Mouse (Mus musculus) urinary bladder, postnatal 36 days (tissue): ENCODE data around the gene Fyn.

Source experiments
- DNase-seq, 2 experiments: peaks; one replicate each; pipeline ENCODE4 v3.0.0; 2022; ENCODE audit warnings: low spot score in 2 of 2, mixed read lengths in 1 of 2

Gene Fyn

DNA sequence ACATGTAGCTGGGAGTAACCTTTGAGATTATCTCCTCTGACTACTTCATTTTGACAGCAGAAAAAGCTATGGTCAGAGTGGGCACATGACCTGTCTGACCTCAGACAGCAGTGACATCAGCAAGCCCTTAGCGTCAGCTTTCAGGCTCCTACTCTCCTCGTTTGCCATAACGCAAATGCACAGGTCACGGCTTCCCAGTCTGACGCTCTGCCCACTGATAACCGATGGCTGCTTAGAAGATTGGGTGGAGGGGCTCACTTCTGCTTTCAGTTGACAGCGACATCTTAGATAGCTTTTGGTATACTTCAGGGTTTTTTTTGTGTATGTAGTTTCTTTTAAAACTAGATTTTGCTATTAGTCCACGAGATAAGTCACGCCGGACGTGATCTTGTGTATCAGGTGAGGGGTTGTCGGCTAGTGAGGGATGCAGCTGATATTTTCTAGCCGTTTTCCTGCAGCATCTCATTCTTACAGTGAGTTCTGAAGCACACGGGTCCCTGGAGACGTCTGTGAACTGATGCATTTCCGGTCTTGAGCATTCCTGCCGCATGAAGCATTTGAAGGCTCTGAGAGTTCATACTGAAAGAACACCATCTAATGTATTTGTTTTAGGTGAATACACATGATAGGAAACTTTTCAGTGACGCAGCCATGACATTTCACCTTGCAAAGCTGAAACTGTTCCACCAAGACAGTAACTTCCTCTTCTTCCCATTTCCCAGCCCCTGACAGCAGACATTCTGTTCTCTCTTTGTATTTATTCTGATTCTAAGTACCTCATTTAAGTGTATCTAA is 44.4 kb downstream of the Fyn start:
- no peak for DNase-seq

- DNase-seq: no peak
These were observed 45.4 kb downstream of the Fyn start for GRCm38 (mm10) chr10:39414068-39414467.

DNA sequence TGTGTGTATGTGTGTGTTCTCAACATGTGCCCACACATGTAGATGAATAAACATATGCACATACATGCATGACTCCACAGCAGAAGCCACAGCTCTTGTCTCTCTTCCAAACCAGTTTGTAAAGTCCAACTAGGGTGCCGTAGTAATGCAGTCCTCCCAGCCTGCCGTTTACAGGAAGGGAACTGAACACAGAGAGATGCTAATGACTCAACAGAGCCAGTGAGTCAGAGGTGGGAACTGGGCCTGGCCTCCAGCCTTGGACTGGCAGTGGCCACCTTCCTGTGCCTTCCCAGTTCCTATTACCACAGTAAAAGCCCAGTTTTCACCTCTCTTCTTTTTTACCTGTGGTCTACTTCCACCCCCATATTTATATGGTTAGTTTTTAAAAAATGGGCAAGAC is 46.9 kb downstream of the Fyn start:
- DNase-seq: peak; percentile 21 to 50

DNA sequence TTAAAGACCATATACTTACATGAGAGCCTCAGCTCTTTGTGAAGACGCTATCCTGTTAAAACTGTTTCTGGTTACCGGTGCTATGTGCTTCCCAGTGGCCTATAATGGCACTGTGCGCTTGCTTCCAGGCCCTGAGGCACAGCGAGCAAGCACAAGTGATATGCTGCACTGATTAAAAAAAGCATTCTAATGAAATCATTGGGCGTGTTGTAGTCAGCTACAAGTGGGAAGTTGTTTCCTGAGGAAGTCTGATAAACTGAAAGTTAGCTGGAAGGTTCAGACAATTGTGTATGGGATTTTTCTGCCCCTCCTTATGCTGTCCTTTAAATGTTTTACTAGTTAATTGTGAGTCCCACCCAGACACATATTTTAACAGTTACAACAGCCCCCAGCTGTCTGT is 49.0 kb downstream of the Fyn start:
- DNase-seq: no peak

GRCm38 (mm10) chr10:39418395-39418794 is 49.7 kb downstream of the Fyn start:
- no peak for DNase-seq

DNA sequence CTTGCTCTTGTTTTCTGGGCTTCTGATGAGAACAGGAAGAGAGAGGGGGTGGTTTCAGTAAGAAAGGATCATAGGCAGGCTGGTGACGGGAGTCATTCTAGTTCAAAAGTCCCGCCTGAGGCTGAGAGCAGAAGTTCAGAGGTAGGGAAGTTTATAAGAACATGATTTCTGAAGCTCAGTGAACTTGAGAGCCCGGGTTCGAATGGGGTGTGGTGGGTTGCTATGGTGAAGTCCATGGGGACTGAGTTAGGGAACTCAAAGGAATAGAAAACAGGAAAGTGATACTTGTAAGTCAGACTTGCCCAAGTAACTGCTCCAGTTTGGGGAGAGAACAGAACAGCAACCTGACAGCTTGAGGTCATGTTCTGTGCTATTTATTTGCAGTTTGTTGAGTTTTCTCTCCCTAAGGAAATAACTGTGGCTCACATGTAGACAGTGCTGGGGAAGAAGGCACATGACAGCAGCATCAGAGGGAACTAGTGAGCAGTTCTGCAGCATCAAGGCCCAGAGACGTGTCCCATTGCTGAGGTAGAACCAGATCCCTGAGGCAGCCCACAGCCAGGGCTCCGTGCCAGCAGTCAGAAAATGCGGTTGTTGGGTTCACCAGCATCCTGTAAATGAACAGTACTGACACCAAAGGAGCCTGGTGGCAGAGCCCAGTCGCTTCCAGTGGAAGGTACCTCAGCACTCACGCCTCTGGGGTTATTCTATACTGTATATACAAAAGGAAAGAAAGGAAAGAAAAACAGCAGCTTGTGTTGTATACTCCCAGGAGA is 52.4 kb downstream of the Fyn start:
- no peak for DNase-seq

GRCm38 (mm10) chr10:39421772-39422171 is 53.1 kb downstream of the Fyn start:
- DNase-seq: no peak

- DNase-seq: no peak
These were observed 56.0 kb downstream of the Fyn start for GRCm38 (mm10) chr10:39424643-39425042.

GRCm38 (mm10) chr10:39426033-39426432 is 57.4 kb downstream of the Fyn start:
- no peak for DNase-seq

- DNase-seq: no peak
These were observed 58.3 kb downstream of the Fyn start for GRCm38 (mm10) chr10:39426833-39427490.

DNA sequence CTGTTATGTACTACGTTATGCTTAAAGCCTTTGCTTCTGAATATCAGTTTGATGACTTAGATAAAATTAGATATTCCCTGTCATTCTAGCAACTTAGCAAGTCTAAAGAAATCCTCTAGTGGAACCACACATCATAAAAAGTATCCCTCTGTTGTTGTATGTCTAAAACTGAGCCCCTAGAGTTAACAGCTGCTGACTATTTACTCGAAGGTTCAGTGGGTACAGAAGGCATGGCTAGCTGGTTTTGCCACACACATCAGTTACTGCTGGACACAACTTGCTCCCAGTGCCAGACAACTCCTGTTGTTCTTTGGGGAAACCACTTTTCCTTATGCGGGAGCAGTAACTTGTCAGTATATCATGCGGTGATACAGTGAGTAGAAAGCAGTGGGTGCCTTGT is 61.0 kb downstream of the Fyn start:
- DNase-seq: no peak

- DNase-seq: no peak
These were observed 61.6 kb downstream of the Fyn start for GRCm38 (mm10) chr10:39430074-39430764.

GRCm38 (mm10) chr10:39431265-39431664 is 62.6 kb downstream of the Fyn start:
- no peak for DNase-seq

- DNase-seq: no peak
These were observed 64.3 kb downstream of the Fyn start for GRCm38 (mm10) chr10:39432648-39433568.

DNA sequence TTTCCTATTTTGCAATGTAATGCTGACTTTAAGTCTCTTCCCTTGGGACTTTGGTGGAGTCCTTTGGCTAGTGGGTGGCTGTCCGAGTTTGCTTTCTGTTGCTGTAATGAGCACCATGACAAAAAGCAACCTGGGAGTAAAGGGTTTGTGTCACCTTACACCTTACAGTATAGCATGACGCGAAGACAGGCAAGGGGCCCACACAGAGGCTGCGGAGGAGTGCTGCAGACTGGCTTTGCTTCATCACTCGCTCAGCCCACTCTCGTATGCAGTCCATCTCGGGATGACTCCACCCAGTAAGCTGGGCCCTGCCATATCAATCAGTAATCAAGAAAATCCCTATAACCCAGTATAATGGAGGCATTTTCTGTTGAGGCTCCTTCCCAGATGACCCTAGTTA is 65.2 kb downstream of the Fyn start:
- DNase-seq: no peak

DNA sequence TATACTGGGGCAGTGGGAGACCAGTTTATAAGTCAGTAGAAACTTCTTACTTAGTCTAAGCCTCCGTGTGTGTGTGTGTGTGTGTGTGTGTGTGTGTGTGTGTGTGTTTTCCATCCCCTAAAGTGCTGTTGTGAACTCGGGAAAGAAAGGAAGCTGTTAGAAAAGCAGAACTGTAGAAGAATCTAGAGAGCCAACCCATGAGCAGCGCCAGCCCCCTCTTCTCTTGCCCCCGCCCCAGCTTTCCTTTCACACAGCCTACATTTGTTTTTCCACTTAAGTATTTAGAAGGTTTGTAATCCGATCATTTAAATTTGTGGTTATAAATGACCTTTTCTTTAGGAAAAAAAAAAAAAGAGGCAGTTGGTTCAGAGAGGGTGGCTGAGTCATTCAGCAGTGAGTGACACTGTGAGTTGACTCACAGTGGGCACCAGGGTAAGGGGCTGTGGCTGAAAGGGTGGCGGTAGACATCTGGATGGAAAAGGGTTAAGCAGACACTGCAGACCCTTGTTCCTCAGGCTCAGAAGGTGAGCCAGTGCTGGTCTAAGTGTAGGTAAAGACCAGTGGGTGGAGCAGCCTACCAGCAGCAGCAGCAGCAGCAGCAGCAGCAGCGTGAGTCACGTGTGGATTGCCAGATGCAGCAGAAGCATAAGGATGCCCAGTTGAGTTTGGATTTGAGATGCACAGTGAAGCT is 66.2 kb downstream of the Fyn start:
- no peak for DNase-seq

- DNase-seq: no peak
These were observed 70.2 kb downstream of the Fyn start for GRCm38 (mm10) chr10:39438905-39439304.

- DNase-seq: no peak
These were observed 71.9 kb downstream of the Fyn start for GRCm38 (mm10) chr10:39440506-39440905.

- no peak for DNase-seq
These were observed 73.0 kb downstream of the Fyn start for GRCm38 (mm10) chr10:39441636-39442035.

GRCm38 (mm10) chr10:39443122-39443521 is 74.5 kb downstream of the Fyn start:
- DNase-seq: no peak
